Mouse (Mus musculus) G1E-ER4 (cell line): ENCODE data around the gene Spryd7. TPM values are rescaled to one million over a fixed set of nuclear protein-coding genes. Genes with fewer than 3 reads are reported as not detected.

Experiments
- GATA1 ChIP-seq: IDR thresholded peaks from one replicate; pipeline ENCODE4 v1.8.0; 2012; ENCODE audit warnings: low read length, inconsistent platforms
- polyA plus RNA-seq: library from polyadenylated mRNA; stranded (reverse); fragments of >175 nt; gene quantifications from 2 replicates; pipeline ENCODE4 v1.2.3, GENCODE M21; 2012

Gene Spryd7
- polyA plus RNA-seq, 1 experiment, result 5.8 TPM

DNA sequence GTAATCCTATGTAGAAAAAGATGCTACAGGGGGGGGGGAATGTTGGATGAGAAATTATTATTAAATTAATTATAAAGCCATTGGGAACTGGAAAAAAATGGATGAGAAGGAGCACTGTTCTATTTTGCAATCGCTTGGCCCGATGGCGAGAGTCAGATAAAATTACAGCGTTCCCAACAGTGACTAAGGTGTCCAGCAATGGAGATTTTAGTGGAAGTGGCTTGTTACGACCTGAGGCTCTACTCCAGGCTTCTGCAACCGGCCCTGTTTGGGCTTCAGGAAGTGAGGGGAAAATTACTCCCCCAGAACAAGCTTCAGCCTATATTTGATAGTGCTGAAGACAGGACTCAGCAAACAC, 776 bp downstream of the Spryd7 start:
- TF ChIP-seq GATA1, result no peak

- TF ChIP-seq GATA1, result no peak
Measured at GRCm38 (mm10) chr14:61548614-61549013, 8.1 kb downstream of the Spryd7 start.

DNA sequence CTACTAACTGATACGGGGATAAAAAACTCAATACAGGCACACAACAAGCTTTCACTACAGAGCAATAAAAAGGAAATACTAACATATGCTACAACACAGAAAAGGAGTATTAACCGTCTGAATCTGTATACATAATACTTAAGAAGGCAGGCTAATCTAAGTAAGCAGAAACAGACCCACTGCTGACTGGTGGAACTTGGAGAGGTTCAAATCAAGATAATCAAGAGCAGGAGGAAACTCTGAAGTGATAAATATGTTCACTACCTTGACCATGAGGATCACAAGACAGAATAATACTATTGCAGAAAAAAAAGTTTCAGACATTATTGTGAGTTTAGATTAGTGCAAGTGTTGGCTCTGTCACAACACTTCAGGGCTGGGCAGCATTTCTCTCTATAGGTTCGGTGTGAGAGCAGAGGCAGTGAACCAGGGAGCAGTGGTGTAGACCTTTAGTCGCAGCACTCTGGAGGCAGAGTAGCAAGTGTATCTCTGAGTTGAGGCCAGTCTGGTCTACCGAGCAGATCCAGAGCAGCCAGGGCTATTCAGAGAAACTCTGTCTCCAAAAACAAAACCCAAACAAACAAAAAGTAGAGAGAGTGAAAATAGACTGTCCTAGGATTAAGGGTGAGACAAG, 19.9 kb downstream of the Spryd7 start:
- no peak for TF ChIP-seq GATA1

DNA sequence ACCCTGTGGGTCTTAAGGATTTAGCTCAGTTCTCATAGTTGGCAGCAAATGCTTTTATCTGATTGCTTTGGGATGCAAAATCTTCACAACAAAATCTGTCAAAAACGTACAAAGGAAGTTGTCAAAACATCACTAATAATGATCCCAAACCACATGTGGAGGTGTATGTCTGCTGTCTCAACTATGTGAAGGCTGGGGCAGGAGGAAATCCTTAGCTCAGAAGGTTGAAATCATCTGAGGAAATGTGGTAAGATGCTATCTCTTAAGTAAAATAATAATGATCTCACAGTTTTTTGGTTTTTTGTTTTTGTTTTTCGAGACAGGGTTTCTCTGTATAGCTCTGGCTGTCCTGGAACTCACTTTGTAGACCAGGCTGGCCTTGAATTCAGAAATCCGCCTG, 20.9 kb downstream of the Spryd7 start:
- no peak for TF ChIP-seq GATA1

- no peak for TF ChIP-seq GATA1
Measured at GRCm38 (mm10) chr14:61530966-61531365, 25.7 kb downstream of the Spryd7 start.

GRCm38 (mm10) chr14:61530396-61530795, 26.3 kb downstream of the Spryd7 start:
- TF ChIP-seq GATA1, result no peak

GRCm38 (mm10) chr14:61529533-61529932, 27.2 kb downstream of the Spryd7 start:
- no peak for TF ChIP-seq GATA1

- TF ChIP-seq GATA1, result no peak
Measured at GRCm38 (mm10) chr14:61526006-61526405, 30.7 kb downstream of the Spryd7 start.

- TF ChIP-seq GATA1, result no peak
Measured at GRCm38 (mm10) chr14:61523821-61524220, 32.9 kb downstream of the Spryd7 start.

DNA sequence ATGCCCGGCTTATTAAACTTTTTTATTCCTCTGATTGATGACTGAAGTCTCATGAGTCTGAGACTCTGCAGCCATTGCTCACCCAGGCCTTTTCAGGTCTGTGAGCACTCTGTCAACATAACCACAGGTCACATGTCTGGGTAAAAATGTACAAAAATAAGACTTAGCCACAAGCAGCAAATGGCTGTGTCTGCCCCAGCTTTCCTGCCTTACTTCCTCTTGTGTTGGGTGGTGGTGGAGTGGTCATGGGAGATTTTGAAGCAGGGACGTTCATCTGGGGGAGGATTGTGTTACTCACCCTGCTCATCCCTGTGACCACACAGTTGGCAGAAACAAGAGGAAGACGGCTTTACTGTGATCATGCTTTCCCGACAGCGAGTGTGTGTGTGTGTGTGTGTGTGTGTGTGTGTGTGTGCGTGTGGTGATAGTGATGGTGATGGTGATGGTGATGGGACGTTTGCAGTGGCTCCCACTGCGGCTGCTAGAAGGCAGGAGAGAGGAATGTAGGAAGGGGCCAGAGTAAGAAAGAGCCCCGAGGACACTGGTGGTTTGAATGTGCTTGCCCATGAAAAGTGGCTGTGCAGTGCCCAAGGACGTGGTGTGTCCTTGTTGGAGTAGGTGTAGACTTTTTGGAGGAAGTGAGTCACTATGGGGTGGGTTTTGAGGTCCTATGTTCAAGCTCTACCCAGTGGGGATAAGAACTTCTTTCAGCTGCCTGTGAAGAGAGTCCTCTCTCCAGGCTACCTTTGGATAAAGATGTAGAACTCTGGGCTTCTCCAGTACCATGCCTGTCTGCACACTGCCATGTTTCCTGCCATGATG, 37.8 kb downstream of the Spryd7 start:
- TF ChIP-seq GATA1, result no peak

GRCm38 (mm10) chr14:61516471-61517426, 39.9 kb downstream of the Spryd7 start:
- no peak for TF ChIP-seq GATA1

DNA sequence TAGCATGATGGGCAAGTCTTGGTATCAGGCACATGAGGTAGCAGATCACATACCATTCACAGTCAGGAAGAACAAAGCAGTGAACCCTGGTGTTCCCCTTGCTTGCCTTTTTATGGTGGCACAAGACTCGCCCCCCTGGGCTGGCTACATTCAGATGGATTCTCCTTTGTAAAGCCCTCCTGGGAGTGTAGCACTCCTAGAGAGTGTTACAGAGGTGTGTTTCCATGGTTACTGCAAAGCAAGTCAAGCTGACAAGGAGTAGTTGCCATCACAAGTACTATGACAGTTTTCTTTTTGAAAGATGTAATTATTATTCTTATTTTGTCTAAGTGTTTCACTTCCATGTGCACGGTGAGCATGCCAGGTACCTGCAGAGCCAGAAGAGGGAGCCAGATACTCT, 45.2 kb downstream of the Spryd7 start:
- no peak for TF ChIP-seq GATA1

- no peak for TF ChIP-seq GATA1
Measured at GRCm38 (mm10) chr14:61497716-61498490, 58.8 kb downstream of the Spryd7 start.

- no peak for TF ChIP-seq GATA1
Measured at GRCm38 (mm10) chr14:61493511-61494135, 63.1 kb downstream of the Spryd7 start.

Other genes starting within 250 kb of the Spryd7 start
- gene Arl11, start 247.1 kb downstream of the Spryd7 start, polyA plus RNA-seq, result not detected in 2 replicates
- 0.37 and 0.66 TPM in 2 replicates for gene Ebpl, start 196.4 kb downstream of the Spryd7 start, polyA plus RNA-seq
- 10.1 and 13.5 TPM in 2 replicates for gene Kpna3, start 117.0 kb downstream of the Spryd7 start, polyA plus RNA-seq
- 0.06 and 0.19 TPM in 2 replicates for gene Trim13, start 41.4 kb upstream of the Spryd7 start, polyA plus RNA-seq
- not detected in 2 replicates for gene Kcnrg, start 50.6 kb upstream of the Spryd7 start, polyA plus RNA-seq